14 mouse cellular contexts compared by ENCODE assay signal in genomic region chr8:47114133-47114796, GRCm38 (mm10).
DNase-seq lines count a peak whose midpoint lies in the region; ATAC-seq and TF ChIP-seq lines count a peak whose summit lies in the region.
"Had no signal": no experiment of that assay in that cellular context is flagged by ENCODE, and none has a peak within 500 bp of the region (broad histone marks: within the 10 kb centered on the region; RNA-seq: fewer than 3 reads in every experiment).

No protein-coding gene starts in this region.

- DNase-seq in heart, adult 11 months = peak; percentile 73
- no peak for DNase-seq in heart, postnatal 36 days
- DNase-seq in midbrain, postnatal 0 days (ENCODE audit: low spot score) = peak; percentile 4
- no peak for DNase-seq in midbrain, embryonic 10.5 days (ENCODE audit: low spot score)
- DNase-seq in brain, embryonic 14.5 days (ENCODE audit: low read depth) = peak; percentile 14
- peak; percentile 6 for DNase-seq in telencephalon, adult 2 months (ENCODE audit: low read depth, low spot score)
- DNase-seq: cerebellum, adult 18-20 months; gastrocnemius, postnatal 25 days; kidney, adult 11 months; midbrain, embryonic 14.5 days; thymus, adult 2 months had no signal

- 74% methylated on average over 17 of the region's 17 CpGs for WGBS in midbrain, postnatal 0 days
- WGBS in midbrain, embryonic 10.5 days = 92% methylated on average over 17 of the region's 17 CpGs
- WGBS in heart, embryonic 12.5 days = 73% methylated on average over 17 of the region's 17 CpGs

- no peaks in the 10 kb centered on the region for H3K36me3 ChIP-seq in midbrain, postnatal 0 days (ENCODE audit: insufficient read depth, low read length)
- H3K36me3 ChIP-seq in midbrain, embryonic 10.5 days = no peaks in the 10 kb centered on the region
- no peaks in the 10 kb centered on the region for H3K36me3 ChIP-seq in heart, embryonic 12.5 days

- H3K4me2 ChIP-seq in midbrain, postnatal 0 days (ENCODE audit: low read depth, low read length, poor library complexity, severe bottlenecking) = no peak overlapping the region
- H3K4me2 ChIP-seq in heart, embryonic 12.5 days = no peak overlapping the region

- intact Hi-C loops in heart, postnatal 36 days (cut with DNase I) = no loop called here

- TF ChIP-seq POLR2A in brain, embryonic 14.5 days (IDR thresholded peaks at IDR 0.05; ENCODE audit: borderline replicate concordance, extremely low read depth, insufficient read depth, insufficient read length, poor library complexity, severe bottlenecking) = no peak

- H3K9ac ChIP-seq in midbrain, postnatal 0 days (replicated peaks; ENCODE audit: low read length, poor library complexity, severe bottlenecking) = no peak overlapping the region
- H3K9ac ChIP-seq in heart, embryonic 12.5 days = no peak overlapping the region

- H3K9me3 ChIP-seq in midbrain, postnatal 0 days (ENCODE audit: low read length) = no peaks in the 10 kb centered on the region
- peaks cover 8% of the 10 kb centered on the region; the same call in 1 of the 2 replicates for H3K9me3 ChIP-seq in midbrain, embryonic 10.5 days (replicated peaks)
- H3K9me3 ChIP-seq in heart, embryonic 12.5 days (replicated peaks) = peaks cover 8% of the 10 kb centered on the region; the same call in 1 of the 2 replicates

- no peak overlapping the region for H3K27ac ChIP-seq in midbrain, postnatal 0 days (ENCODE audit: low read depth, low read length)
- no peak overlapping the region for H3K27ac ChIP-seq in midbrain, embryonic 10.5 days (replicated peaks)
- H3K27ac ChIP-seq in heart, embryonic 12.5 days (ENCODE audit: poor library complexity, severe bottlenecking) = no peak overlapping the region

- no peaks in the 10 kb centered on the region for H3K27me3 ChIP-seq in midbrain, postnatal 0 days (ENCODE audit: insufficient read depth, low read length)
- no peaks in the 10 kb centered on the region for H3K27me3 ChIP-seq in midbrain, embryonic 10.5 days (ENCODE audit: low read depth, poor library complexity, severe bottlenecking)
- no peaks in the 10 kb centered on the region for H3K27me3 ChIP-seq in heart, embryonic 12.5 days (replicated peaks)

- H3K4me3 ChIP-seq in midbrain, postnatal 0 days (ENCODE audit: low read depth, low read length) = no peak overlapping the region
- H3K4me3 ChIP-seq in midbrain, embryonic 10.5 days = no peak overlapping the region
- H3K4me3 ChIP-seq in heart, embryonic 12.5 days = no peak overlapping the region

- no peaks in the 10 kb centered on the region for H3K4me1 ChIP-seq in midbrain, postnatal 0 days (ENCODE audit: insufficient read depth, low read length)
- H3K4me1 ChIP-seq in midbrain, embryonic 10.5 days = no peaks in the 10 kb centered on the region
- no peaks in the 10 kb centered on the region for H3K4me1 ChIP-seq in heart, embryonic 12.5 days (replicated peaks)

- ATAC-seq in midbrain, postnatal 0 days (ENCODE audit: low FRiP score) = no peak
- ATAC-seq in heart, embryonic 12.5 days (ENCODE audit: insufficient number of reproducible peaks, low FRiP score) = no peak
- ATAC-seq: forebrain, embryonic 14.5 days; lung, postnatal 0 days had no signal

- no peak for TF ChIP-seq CTCF in midbrain, postnatal 0 days (IDR thresholded peaks at IDR 0.05)
- no peak for TF ChIP-seq CTCF in brain, embryonic 14.5 days (IDR thresholded peaks at IDR 0.05; ENCODE audit: borderline replicate concordance, extremely low read depth, insufficient read depth, insufficient read length)

Comparison
In these comparisons a context has a peak if more than half of its experiments do, and no peak if none do; other contexts are left out.
1. DNase-seq: peak in heart, adult 11 months (single experiment), midbrain, postnatal 0 days (single experiment), brain, embryonic 14.5 days (single experiment) and telencephalon, adult 2 months (single experiment); none in heart, postnatal 36 days (0 of 2) and midbrain, embryonic 10.5 days (single experiment).